Mouse (Mus musculus) heart, postnatal 36 days (tissue): ENCODE data around the gene Dll3. TPM values are rescaled to one million over a fixed set of nuclear protein-coding genes. Genes with fewer than 3 reads are reported as not detected.
A peak's percentile ranks its signal among the peaks of the same experiment; 100 is the strongest.

Source experiments
- DNase-seq, 2 experiments: peaks; one replicate each; pipeline ENCODE4 v3.0.0; 2021 to 2022
- intact Hi-C: fragments of 180-260 bp; cut with DNase I; formaldehyde crosslinking; loops from one replicate; pipeline ENCODE4 v1.15.1; 2025
- total RNA-seq, 2 experiments: library from RNA; stranded (reverse); gene quantifications; 2 replicates each; pipeline ENCODE4 v1.2.3; 2021

The Dll3 gene
- not detected for total RNA-seq

- intact Hi-C loops = loop anchor here (5.0 to 10.0 kb wide), 2 partner anchors 90 to 247 kb away; partner anchors contain the start of gene Psmc4
- DNase-seq = peak; percentile 46 to 61
These were observed at the start of gene Dll3 for GRCm38 (mm10) chr7:28301616-28302433. Gene Dll3, minus strand, starts transcription at chr7:28302238.

GRCm38 (mm10) chr7:28351676-28352191, 49.7 kb upstream of the Dll3 start:
- intact Hi-C loops = loop anchor here (2.0 kb wide), 1 partner anchor 19 kb away; no protein-coding TSS in a partner anchor
- no peak for DNase-seq

- intact Hi-C loops = loop anchor here (2.0 kb wide), 1 partner anchor 20 kb away; no protein-coding TSS in a partner anchor
- peak; percentile 99 for DNase-seq
These were observed 48.3 kb upstream of the Dll3 start, which contains the start of gene Rps16 for GRCm38 (mm10) chr7:28350155-28350883. Gene Rps16, plus strand, starts transcription at chr7:28350652.

GRCm38 (mm10) chr7:28348601-28349000, 46.6 kb upstream of the Dll3 start:
- no peak for DNase-seq
- intact Hi-C loops = no loop called here

- intact Hi-C loops = no loop called here
- DNase-seq = no peak
These were observed 45.7 kb upstream of the Dll3 start for GRCm38 (mm10) chr7:28347746-28348145.

- intact Hi-C loops = no loop called here
- DNase-seq = peak; percentile 64 to 79
These were observed 42.6 kb upstream of the Dll3 start for GRCm38 (mm10) chr7:28344637-28345036.

- intact Hi-C loops = no loop called here
- no peak for DNase-seq
These were observed 39.3 kb upstream of the Dll3 start for GRCm38 (mm10) chr7:28341381-28341780.

- peak; percentile 61 to 67 for DNase-seq
- intact Hi-C loops = loop anchor here (5.0 kb wide), 1 partner anchor 62 kb away; the partner anchor contains the start of gene Eid2b
These were observed 37.3 kb upstream of the Dll3 start for GRCm38 (mm10) chr7:28339213-28339917.

GRCm38 (mm10) chr7:28338108-28338998, 36.3 kb upstream of the Dll3 start, which contains the start of gene Supt5:
Gene Supt5, minus strand, starts transcription at chr7:28338746.
- intact Hi-C loops = loop anchor here (5.0 kb wide), 1 partner anchor 61 kb away; the partner anchor contains the start of gene Eid2b

GRCm38 (mm10) chr7:28335471-28335870, 33.4 kb upstream of the Dll3 start:
- intact Hi-C loops = loop anchor here (5.0 kb wide), 1 partner anchor 58 kb away; the partner anchor contains the start of gene Eid2b
- DNase-seq = no peak

More at GRCm38 (mm10) chr7:28338108-28338998, 36.3 kb upstream of the Dll3 start, which contains the start of gene Supt5:
- DNase-seq = peak; percentile 96 to 97

- intact Hi-C loops = no loop called here
- DNase-seq = no peak
These were observed 32.5 kb upstream of the Dll3 start for GRCm38 (mm10) chr7:28334534-28334933.

GRCm38 (mm10) chr7:28328260-28328659, 26.2 kb upstream of the Dll3 start:
- intact Hi-C loops = no loop called here
- no peak for DNase-seq

- intact Hi-C loops = no loop called here
- DNase-seq = no peak
These were observed 24.4 kb upstream of the Dll3 start for GRCm38 (mm10) chr7:28326457-28326856.

- DNase-seq = no peak
- intact Hi-C loops = no loop called here
These were observed 23.3 kb upstream of the Dll3 start for GRCm38 (mm10) chr7:28325293-28325692.

- intact Hi-C loops = no loop called here
These were observed 20.1 kb upstream of the Dll3 start for GRCm38 (mm10) chr7:28321974-28322720.

GRCm38 (mm10) chr7:28318714-28319113, 16.7 kb upstream of the Dll3 start:
- intact Hi-C loops = no loop called here

More at GRCm38 (mm10) chr7:28321974-28322720, 20.1 kb upstream of the Dll3 start:
- DNase-seq = no peak

GRCm38 (mm10) chr7:28318036-28318435, 16.0 kb upstream of the Dll3 start:
- DNase-seq = no peak
- intact Hi-C loops = no loop called here

More at GRCm38 (mm10) chr7:28318714-28319113, 16.7 kb upstream of the Dll3 start:
- DNase-seq = no peak

- intact Hi-C loops = loop anchor here (1.0 kb wide), 1 partner anchor 25 kb away; no protein-coding TSS in a partner anchor
- DNase-seq = peak; percentile 97 to 99
These were observed 10.0 kb upstream of the Dll3 start, which contains the start of gene Timm50 for GRCm38 (mm10) chr7:28311926-28312543. Gene Timm50, minus strand, starts transcription at chr7:28312072.
